Comparison of ENCODE assay signal across 9 mouse cellular contexts in genomic region chr7:80208738-80209430, GRCm38 (mm10). TPM values are rescaled to one million over a fixed set of nuclear protein-coding genes. Genes with fewer than 3 reads are reported as not detected.
DNase-seq lines count a peak whose midpoint lies in the region; ATAC-seq and TF ChIP-seq lines count a peak whose summit lies in the region.
"Had no signal": no experiment of that assay in that cellular context is flagged by ENCODE, and none has a peak within 500 bp of the region (broad histone marks: within the 10 kb centered on the region; RNA-seq: fewer than 3 reads in every experiment).

No protein-coding gene starts in this region.

- WGBS in heart, embryonic 14.5 days = 16% methylated on average over 10 of the region's 10 CpGs
- WGBS in liver, postnatal 0 days (ENCODE audit: insufficient replicate concordance) = 25% methylated on average over 10 of the region's 10 CpGs
- 68% methylated on average over 10 of the region's 10 CpGs for WGBS in stomach, embryonic 14.5 days
- WGBS in hindbrain, embryonic 16.5 days = 67% methylated on average over 10 of the region's 10 CpGs
- 81% methylated on average over 10 of the region's 10 CpGs for WGBS in forebrain, embryonic 11.5 days

- H3K9ac ChIP-seq in heart, embryonic 14.5 days (ENCODE audit: low read length) = no peak overlapping the region; the same call in 1 of the 2 replicates
- peak overlapping the region; percentile 61 for H3K9ac ChIP-seq in liver, postnatal 0 days (replicated peaks)
- H3K9ac ChIP-seq in stomach, embryonic 14.5 days (replicated peaks; ENCODE audit: low read depth, low read length) = no peak overlapping the region
- H3K9ac ChIP-seq in hindbrain, embryonic 16.5 days (ENCODE audit: low read depth, low read length) = no peak overlapping the region
- H3K9ac ChIP-seq in forebrain, embryonic 11.5 days (ENCODE audit: low read length) = no peak overlapping the region

- no peaks in the 10 kb centered on the region for H3K9me3 ChIP-seq in heart, embryonic 14.5 days (ENCODE audit: control insufficient read depth, low read length)
- H3K9me3 ChIP-seq in liver, postnatal 0 days (ENCODE audit: low read length) = no peaks in the 10 kb centered on the region
- no peaks in the 10 kb centered on the region for H3K9me3 ChIP-seq in stomach, embryonic 14.5 days (ENCODE audit: control insufficient read depth, low read depth, low read length)
- no peaks in the 10 kb centered on the region for H3K9me3 ChIP-seq in hindbrain, embryonic 16.5 days (ENCODE audit: control insufficient read depth, low read length)
- no peaks in the 10 kb centered on the region for H3K9me3 ChIP-seq in forebrain, embryonic 11.5 days (ENCODE audit: control insufficient read depth, low read length)
- H3K9me3 ChIP-seq: midbrain, embryonic 12.5 days had no signal

- H3K4me3 ChIP-seq in heart, embryonic 14.5 days (ENCODE audit: control insufficient read depth in 1 of 2, insufficient read depth in 1 of 2, low read depth in 1 of 2, low read length in 2 of 2) = no peak overlapping the region
- peak overlapping the region; percentile 21 for H3K4me3 ChIP-seq in liver, postnatal 0 days (ENCODE audit: low read depth, low read length)
- H3K4me3 ChIP-seq in stomach, embryonic 14.5 days (ENCODE audit: low read depth, low read length) = no peak overlapping the region
- H3K4me3 ChIP-seq in hindbrain, embryonic 16.5 days (ENCODE audit: low read length) = no peak overlapping the region
- no peak overlapping the region for H3K4me3 ChIP-seq in forebrain, embryonic 11.5 days (ENCODE audit: low read depth, low read length)
- H3K4me3 ChIP-seq: midbrain, embryonic 12.5 days had no signal

- peak; percentile 98 for TF ChIP-seq EP300 in liver, postnatal 0 days (IDR thresholded peaks at IDR 0.05; ENCODE audit: low read depth)

- H3K4me2 ChIP-seq in heart, embryonic 14.5 days (ENCODE audit: low read length) = peak overlapping the region; percentile 36
- peak overlapping the region; percentile 64 for H3K4me2 ChIP-seq in liver, postnatal 0 days (ENCODE audit: low read depth, low read length)
- H3K4me2 ChIP-seq in stomach, embryonic 14.5 days (replicated peaks; ENCODE audit: low read depth, low read length) = 0 out of 2 replicates have a peak overlapping the region, but pooled peaks have one; percentile 7
- no peak overlapping the region for H3K4me2 ChIP-seq in hindbrain, embryonic 16.5 days (ENCODE audit: low read length)
- no peak overlapping the region for H3K4me2 ChIP-seq in forebrain, embryonic 11.5 days (ENCODE audit: low read depth, low read length, severe bottlenecking)
- H3K4me2 ChIP-seq: midbrain, embryonic 12.5 days had no signal

- H3K27me3 ChIP-seq in heart, embryonic 14.5 days (ENCODE audit: control insufficient read depth, insufficient read depth, low read length) = no peaks in the 10 kb centered on the region
- no peaks in the 10 kb centered on the region for H3K27me3 ChIP-seq in liver, postnatal 0 days (ENCODE audit: insufficient read depth, low read length)
- no peaks in the 10 kb centered on the region for H3K27me3 ChIP-seq in stomach, embryonic 14.5 days (ENCODE audit: control insufficient read depth, insufficient read depth, low read length)
- H3K27me3 ChIP-seq in hindbrain, embryonic 16.5 days (replicated peaks; ENCODE audit: control insufficient read depth, insufficient read depth, low read length) = no peaks in the 10 kb centered on the region
- no peaks in the 10 kb centered on the region for H3K27me3 ChIP-seq in forebrain, embryonic 11.5 days (ENCODE audit: control insufficient read depth, insufficient read depth, low read length)
- H3K27me3 ChIP-seq: midbrain, embryonic 12.5 days had no signal

- H3K36me3 ChIP-seq in heart, embryonic 14.5 days (ENCODE audit: control insufficient read depth, insufficient read depth, low read length) = peaks cover 9% of the 10 kb centered on the region; the same call in 1 of the 2 replicates
- H3K36me3 ChIP-seq in liver, postnatal 0 days (replicated peaks; ENCODE audit: insufficient read depth, low read length) = peaks cover 22% of the 10 kb centered on the region
- peaks cover 7% of the 10 kb centered on the region; the same call in 1 of the 2 replicates for H3K36me3 ChIP-seq in stomach, embryonic 14.5 days (ENCODE audit: control insufficient read depth, insufficient read depth, low read length)
- no peaks in the 10 kb centered on the region; the same call in 1 of the 2 replicates for H3K36me3 ChIP-seq in hindbrain, embryonic 16.5 days (ENCODE audit: control insufficient read depth, insufficient read depth, low read length)
- peaks cover 4% of the 10 kb centered on the region; the same call in 1 of the 2 replicates for H3K36me3 ChIP-seq in forebrain, embryonic 11.5 days (ENCODE audit: control insufficient read depth, insufficient read depth, low read length)

- H3K4me1 ChIP-seq in heart, embryonic 14.5 days (ENCODE audit: control insufficient read depth in 2 of 2, insufficient read depth in 2 of 2, low read length in 2 of 2) = peaks cover 43 to 53% of the 10 kb centered on the region in 2 experiments
- peaks cover 75% of the 10 kb centered on the region for H3K4me1 ChIP-seq in liver, postnatal 0 days (ENCODE audit: insufficient read depth)
- H3K4me1 ChIP-seq in stomach, embryonic 14.5 days (ENCODE audit: control insufficient read depth, insufficient read depth, low read length) = peaks cover 42% of the 10 kb centered on the region
- peaks cover 15% of the 10 kb centered on the region for H3K4me1 ChIP-seq in hindbrain, embryonic 16.5 days (ENCODE audit: control insufficient read depth, insufficient read depth, low read depth, low read length)
- no peaks in the 10 kb centered on the region; the same call in 1 of the 2 replicates for H3K4me1 ChIP-seq in forebrain, embryonic 11.5 days (replicated peaks; ENCODE audit: control insufficient read depth, insufficient read depth, low read length)

- ATAC-seq in heart, embryonic 14.5 days (ENCODE audit: insufficient number of reproducible peaks, insufficient read depth, low FRiP score, low read depth) = peak; percentile 74
- ATAC-seq in liver, postnatal 0 days = peak; percentile 88
- peak; percentile 78; the same call in 1 of the 2 replicates for ATAC-seq in stomach, embryonic 14.5 days (ENCODE audit: insufficient number of reproducible peaks, insufficient read depth, low FRiP score, low read depth)
- ATAC-seq in hindbrain, embryonic 16.5 days = no peak
- no peak for ATAC-seq in forebrain, embryonic 11.5 days (replicated peaks; ENCODE audit: low FRiP score)

- no peak; the same call in 1 of the 2 replicates for TF ChIP-seq CTCF in liver, postnatal 0 days (IDR thresholded peaks at IDR 0.05; ENCODE audit: low read depth)

- peak; percentile 66 for DNase-seq in urinary bladder, postnatal 14 days (ENCODE audit: low spot score)
- no peak for DNase-seq in urinary bladder, adult 2 months (ENCODE audit: low spot score)
- peak; percentile 89 for DNase-seq in liver, postnatal 0 days
- no peak for DNase-seq in thymus, postnatal 14 days
- DNase-seq in forebrain, embryonic 11.5 days (ENCODE audit: low spot score) = no peak

- peak overlapping the region; percentile 63 to 85 for H3K27ac ChIP-seq in heart, embryonic 14.5 days (replicated peaks in 1 of 2; ENCODE audit: control insufficient read depth in 1 of 2, insufficient read depth in 1 of 2, low read depth in 2 of 2, low read length in 2 of 2)
- peak overlapping the region; percentile 98 for H3K27ac ChIP-seq in liver, postnatal 0 days (ENCODE audit: low read depth)
- H3K27ac ChIP-seq in stomach, embryonic 14.5 days (ENCODE audit: low read length) = peak overlapping the region; percentile 87
- no peak overlapping the region for H3K27ac ChIP-seq in hindbrain, embryonic 16.5 days (ENCODE audit: low read depth, low read length)
- no peak overlapping the region for H3K27ac ChIP-seq in forebrain, embryonic 11.5 days (ENCODE audit: low read depth, low read length)

RNA-seq across cellular contexts. Expression of gene Sema4b, which starts 22.2 kb away (rescaled TPM):
- 15.8 and 27.2 TPM in 2 replicates for polyA plus RNA-seq in urinary bladder, adult 2 months (2012; rRNA removed)
- polyA plus RNA-seq in heart, embryonic 14.5 days (2014; fragmentation: Nextera tagmentation; extraction: Ambion mirVana) = 11.8 and 12.4 TPM in 2 replicates
- 11.7 and 13.5 TPM in 2 replicates for polyA plus RNA-seq in liver, postnatal 0 days (2015; fragmentation: Nextera tagmentation; extraction: Ambion mirVana)
- 21.7 and 23.4 TPM in 2 replicates for polyA plus RNA-seq in stomach, embryonic 14.5 days (2014; fragmentation: Nextera tagmentation; extraction: Ambion mirVana)
- 21.1 and 24.3 TPM in 2 replicates for polyA plus RNA-seq in hindbrain, embryonic 16.5 days (2015; fragmentation: Nextera tagmentation; extraction: Ambion mirVana)
- 15.7 and 17.3 TPM in 2 replicates for polyA plus RNA-seq in forebrain, embryonic 11.5 days (2014; fragmentation: Nextera tagmentation; extraction: Ambion mirVana)

RNA-seq across cellular contexts. Expression of gene Cib1, which starts 23.7 kb away (rescaled TPM):
- polyA plus RNA-seq in urinary bladder, adult 2 months (2012; rRNA removed) = 66.1 and 85.6 TPM in 2 replicates
- polyA plus RNA-seq in heart, embryonic 14.5 days (2014; fragmentation: Nextera tagmentation; extraction: Ambion mirVana) = 56.1 and 57.6 TPM in 2 replicates
- polyA plus RNA-seq in liver, postnatal 0 days (2015; fragmentation: Nextera tagmentation; extraction: Ambion mirVana) = 79.4 and 89.2 TPM in 2 replicates
- 108 and 112 TPM in 2 replicates for polyA plus RNA-seq in stomach, embryonic 14.5 days (2014; fragmentation: Nextera tagmentation; extraction: Ambion mirVana)
- 42.4 and 42.6 TPM in 2 replicates for polyA plus RNA-seq in hindbrain, embryonic 16.5 days (2015; fragmentation: Nextera tagmentation; extraction: Ambion mirVana)
- 51.4 and 58.1 TPM in 2 replicates for polyA plus RNA-seq in forebrain, embryonic 11.5 days (2014; fragmentation: Nextera tagmentation; extraction: Ambion mirVana)

RNA-seq across cellular contexts. Expression of gene Gdpgp1, which starts 23.8 kb away (rescaled TPM):
- 2.2 and 2.6 TPM in 2 replicates for polyA plus RNA-seq in urinary bladder, adult 2 months (2012; rRNA removed)
- 3.3 and 3.6 TPM in 2 replicates for polyA plus RNA-seq in heart, embryonic 14.5 days (2014; fragmentation: Nextera tagmentation; extraction: Ambion mirVana)
- 1.5 and 1.6 TPM in 2 replicates for polyA plus RNA-seq in liver, postnatal 0 days (2015; fragmentation: Nextera tagmentation; extraction: Ambion mirVana)
- polyA plus RNA-seq in stomach, embryonic 14.5 days (2014; fragmentation: Nextera tagmentation; extraction: Ambion mirVana) = 5.0 and 5.6 TPM in 2 replicates
- polyA plus RNA-seq in hindbrain, embryonic 16.5 days (2015; fragmentation: Nextera tagmentation; extraction: Ambion mirVana) = 4.5 and 4.9 TPM in 2 replicates
- 5.3 and 5.7 TPM in 2 replicates for polyA plus RNA-seq in forebrain, embryonic 11.5 days (2014; fragmentation: Nextera tagmentation; extraction: Ambion mirVana)

RNA-seq across cellular contexts. Expression of gene Ttll13, which starts 37.3 kb away (rescaled TPM):
- polyA plus RNA-seq in urinary bladder, adult 2 months (2012; rRNA removed) = 1.2 and 1.7 TPM in 2 replicates
- polyA plus RNA-seq in heart, embryonic 14.5 days (2014; fragmentation: Nextera tagmentation; extraction: Ambion mirVana) = 0.62 and 1.6 TPM in 2 replicates
- 0.43 TPM in 2 replicates for polyA plus RNA-seq in liver, postnatal 0 days (2015; fragmentation: Nextera tagmentation; extraction: Ambion mirVana)
- 1.0 and 1.8 TPM in 2 replicates for polyA plus RNA-seq in stomach, embryonic 14.5 days (2014; fragmentation: Nextera tagmentation; extraction: Ambion mirVana)
- polyA plus RNA-seq in hindbrain, embryonic 16.5 days (2015; fragmentation: Nextera tagmentation; extraction: Ambion mirVana) = 3.3 TPM in 2 replicates
- polyA plus RNA-seq in forebrain, embryonic 11.5 days (2014; fragmentation: Nextera tagmentation; extraction: Ambion mirVana) = 1.2 and 1.5 TPM in 2 replicates

RNA-seq across cellular contexts. Expression of gene Ngrn, which starts 52.1 kb away (rescaled TPM):
- 41.7 and 54.9 TPM in 2 replicates for polyA plus RNA-seq in urinary bladder, adult 2 months (2012; rRNA removed)
- polyA plus RNA-seq in heart, embryonic 14.5 days (2014; fragmentation: Nextera tagmentation; extraction: Ambion mirVana) = 41.8 and 42.8 TPM in 2 replicates
- 20.9 and 23.1 TPM in 2 replicates for polyA plus RNA-seq in liver, postnatal 0 days (2015; fragmentation: Nextera tagmentation; extraction: Ambion mirVana)
- 51.7 and 52.2 TPM in 2 replicates for polyA plus RNA-seq in stomach, embryonic 14.5 days (2014; fragmentation: Nextera tagmentation; extraction: Ambion mirVana)
- 71.6 and 75.9 TPM in 2 replicates for polyA plus RNA-seq in hindbrain, embryonic 16.5 days (2015; fragmentation: Nextera tagmentation; extraction: Ambion mirVana)
- 50.4 and 53.8 TPM in 2 replicates for polyA plus RNA-seq in forebrain, embryonic 11.5 days (2014; fragmentation: Nextera tagmentation; extraction: Ambion mirVana)

Comparison
In these comparisons a context has a peak if more than half of its experiments do, and no peak if none do; other contexts are left out.
1. DNase-seq: peak in urinary bladder, postnatal 14 days (single experiment) and liver, postnatal 0 days (single experiment); none in urinary bladder, adult 2 months (single experiment), thymus, postnatal 14 days (single experiment) and forebrain, embryonic 11.5 days (single experiment).
2. ATAC-seq: peak in heart, embryonic 14.5 days (single experiment), liver, postnatal 0 days (single experiment) and stomach, embryonic 14.5 days (single experiment); none in hindbrain, embryonic 16.5 days (single experiment) and forebrain, embryonic 11.5 days (single experiment).
3. H3K27ac ChIP-seq: peak in heart, embryonic 14.5 days (2 of 2), liver, postnatal 0 days (single experiment) and stomach, embryonic 14.5 days (single experiment); none in hindbrain, embryonic 16.5 days (single experiment) and forebrain, embryonic 11.5 days (single experiment).
4. H3K4me2 ChIP-seq: peak in heart, embryonic 14.5 days (single experiment), liver, postnatal 0 days (single experiment) and stomach, embryonic 14.5 days (single experiment); none in hindbrain, embryonic 16.5 days (single experiment) and forebrain, embryonic 11.5 days (single experiment).